ENCODE assay signal across 14 mouse cellular contexts in the genomic region with DNA sequence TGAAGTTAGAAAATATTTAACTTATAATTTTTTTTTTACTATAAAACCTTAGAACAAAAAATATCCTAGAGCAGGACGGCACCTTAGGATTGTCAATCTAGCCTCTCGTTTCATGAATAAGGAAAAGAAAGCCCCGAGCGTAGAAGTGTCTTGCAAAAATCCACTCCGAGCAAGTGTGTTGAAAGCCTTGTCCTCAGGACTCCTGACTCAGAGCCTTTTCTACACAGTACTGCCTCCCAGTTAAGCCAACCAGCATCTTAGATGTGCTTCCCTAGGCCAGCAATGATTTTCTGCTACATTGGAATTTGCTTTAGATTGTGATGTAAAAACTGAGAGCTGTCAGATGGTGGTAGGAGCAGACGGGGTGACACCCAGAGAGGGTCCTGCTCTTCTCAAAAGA.
"Had no signal": no experiment of that assay in that cellular context is flagged by ENCODE, and none has a peak within 500 bp of the region (broad histone marks: within the 10 kb centered on the region; RNA-seq: fewer than 3 reads in every experiment).

No protein-coding gene starts in this region.

- H3K9ac ChIP-seq: liver, embryonic 15.5 days; liver, postnatal 0 days; lung, embryonic 14.5 days; midbrain, embryonic 13.5 days; midbrain, embryonic 15.5 days; neural tube, embryonic 12.5 days; stomach, embryonic 15.5 days had no signal

- H3K4me2 ChIP-seq: liver, embryonic 15.5 days; lung, embryonic 14.5 days; midbrain, embryonic 11.5 days; midbrain, embryonic 13.5 days; midbrain, embryonic 15.5 days; neural tube, embryonic 12.5 days; stomach, embryonic 15.5 days had no signal

- DNase-seq: liver, postnatal 0 days; lung, embryonic 14.5 days; thymus, adult 2 months; thymus, postnatal 25 days; thymus, postnatal 4 days had no signal

- H3K27me3 ChIP-seq: liver, embryonic 15.5 days; megakaryocyte, embryonic 14.5 days; midbrain, embryonic 13.5 days; midbrain, embryonic 15.5 days; neural tube, embryonic 12.5 days; stomach, embryonic 15.5 days had no signal

- H3K4me1 ChIP-seq: midbrain, embryonic 13.5 days; midbrain, embryonic 15.5 days; neural tube, embryonic 12.5 days; stomach, embryonic 15.5 days had no signal

- H3K36me3 ChIP-seq: liver, embryonic 15.5 days; midbrain, embryonic 13.5 days; midbrain, embryonic 15.5 days; neural tube, embryonic 12.5 days; stomach, embryonic 15.5 days had no signal

- H3K27ac ChIP-seq: liver, embryonic 15.5 days; macrophage; midbrain, embryonic 13.5 days; midbrain, embryonic 15.5 days; neural tube, embryonic 12.5 days; stomach, embryonic 15.5 days; stomach, postnatal 0 days had no signal

- H3K9me3 ChIP-seq: liver, embryonic 15.5 days; megakaryocyte, embryonic 14.5 days; midbrain, embryonic 13.5 days; midbrain, embryonic 15.5 days; neural tube, embryonic 12.5 days; stomach, embryonic 15.5 days had no signal

- ATAC-seq: liver, postnatal 0 days; midbrain, embryonic 13.5 days; midbrain, embryonic 15.5 days had no signal

- H3K4me3 ChIP-seq: liver, embryonic 15.5 days; megakaryocyte, embryonic 14.5 days; midbrain, embryonic 13.5 days; midbrain, embryonic 15.5 days; neural tube, embryonic 12.5 days; stomach, embryonic 15.5 days had no signal
